Mouse (Mus musculus) B cell, adult (primary cell): ENCODE measurements around the gene Olfr723. TPM values are rescaled to one million over a fixed set of nuclear protein-coding genes. Genes with fewer than 3 reads are reported as not detected.

ENCODE experiments used
- total RNA-seq: library from RNA; stranded (reverse); gene quantifications from 4 replicates; pipeline ENCODE4 v1.2.4, GENCODE M21; 2023; ENCODE audit not compliant: inconsistent age

Olfr723 gene
- not detected in 4 replicates for total RNA-seq

GRCm38 (mm10) chr14:49931687-49932086 is at the start of gene Olfr723:
Gene Olfr723 (minus strand): TSS chr14:49931787.

GRCm38 (mm10) chr14:49963174-49963573 is 31.6 kb upstream of the Olfr723 start, which contains the start of gene Olfr724:
Gene Olfr724 (minus strand): TSS chr14:49963274.

GRCm38 (mm10) chr14:49901899-49902298 is 29.7 kb downstream of the Olfr723 start, which contains the start of gene Olfr722:
Gene Olfr722 (minus strand): TSS chr14:49901999.

Other genes starting within 250 kb of the Olfr723 start
- not detected in 4 replicates for gene Armh4, start 148.4 kb downstream of the Olfr723 start, total RNA-seq
- gene Olfr722, start 29.8 kb downstream of the Olfr723 start, total RNA-seq: not detected in 4 replicates
- gene Olfr724, start 31.5 kb upstream of the Olfr723 start, total RNA-seq: not detected in 4 replicates
- gene Olfr725, start 108.6 kb upstream of the Olfr723 start, total RNA-seq: not detected in 4 replicates
- not detected in 4 replicates for gene Olfr726, start 159.2 kb upstream of the Olfr723 start, total RNA-seq
- gene Olfr727, start 191.4 kb upstream of the Olfr723 start, total RNA-seq: not detected in 4 replicates
- gene Olfr728, start 210.9 kb upstream of the Olfr723 start, total RNA-seq: not detected in 4 replicates
- not detected in 4 replicates for gene Olfr729, start 221.1 kb upstream of the Olfr723 start, total RNA-seq